Mouse (Mus musculus) liver, postnatal 0 days (tissue): ENCODE results near the gene Frmd5.

ENCODE experiments used
- CTCF ChIP-seq: sonication (generic); IDR thresholded peaks from 2 replicates; pipeline ENCODE4 v1.5.1; 2016; ENCODE audit warnings: antibody characterized with exemption, low read depth
- EP300 ChIP-seq: IDR thresholded peaks from 2 replicates; pipeline ENCODE4 v1.6.1; 2016; ENCODE audit warnings: antibody characterized with exemption, low read depth, mild to moderate bottlenecking

- peak; percentile 42 for TF ChIP-seq CTCF
- no peak for TF ChIP-seq EP300
Measured at GRCm38 (mm10) chr2:121679711-121680110, 127.2 kb downstream of the Frmd5 start.
